Mouse (Mus musculus): Measurements from ENCODE around the gene Evi2. TPM values are rescaled to one million over a fixed set of nuclear protein-coding genes. Genes with fewer than 3 reads are reported as not detected.

The Evi2 gene
- polyA plus RNA-seq (2015; fragmentation: Nextera tagmentation; extraction: Ambion mirVana), result 0.53 and 0.64 TPM in 2 replicates

GRCm38 (mm10) chr11:79530333-79530761, at the start of gene Evi2, which contains the start of gene Evi2a:
Evi2 (minus strand) TSS chr11:79530589.
Evi2a (minus strand) TSS chr11:79530609.
- ATAC-seq (ENCODE audit: insufficient number of reproducible peaks, low FRiP score, low TSS enrichment, low read depth), result no peak
- H3K27me3 ChIP-seq, result no peaks in the 10 kb centered on the region

DNA sequence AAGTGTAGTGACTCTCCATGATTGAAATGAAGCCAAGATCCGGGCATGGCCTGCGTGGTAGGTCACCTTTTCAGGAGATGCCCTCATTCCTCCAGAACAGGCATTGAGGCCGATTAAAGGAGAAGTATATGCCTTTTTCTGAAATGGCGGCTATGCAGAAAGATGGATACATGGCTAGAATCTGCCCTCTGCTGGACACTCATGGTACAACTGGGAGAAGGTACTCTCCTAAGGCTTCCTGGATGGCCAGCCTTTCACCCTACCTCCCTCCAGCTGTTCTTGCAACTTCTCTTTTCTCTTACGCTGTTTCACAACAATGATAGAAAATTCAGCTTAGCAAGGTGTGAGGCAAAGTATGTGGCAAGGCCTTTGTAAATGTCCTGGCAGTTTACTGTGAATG, 47.4 kb upstream of the Evi2 start:
- no peak for ATAC-seq (ENCODE audit: insufficient number of reproducible peaks, low FRiP score, low TSS enrichment, low read depth)
- H3K27ac ChIP-seq, result no peak overlapping the region
- 51% methylated on average over 5 of the region's 5 CpGs for WGBS
- no peaks in the 10 kb centered on the region for H3K4me1 ChIP-seq
- no peak overlapping the region for H3K4me3 ChIP-seq
- H3K4me2 ChIP-seq, result no peak overlapping the region
- H3K36me3 ChIP-seq, result peaks cover 51% of the 10 kb centered on the region
- no peak overlapping the region for H3K9ac ChIP-seq
- no peaks in the 10 kb centered on the region for H3K9me3 ChIP-seq
- H3K27me3 ChIP-seq, result no peaks in the 10 kb centered on the region

More at GRCm38 (mm10) chr11:79530333-79530761, at the start of gene Evi2, which contains the start of gene Evi2a:
- no peak within 1 kb of the TSS for H3K9ac ChIP-seq
- no peak within 1 kb of the TSS for H3K4me3 ChIP-seq
- H3K9me3 ChIP-seq, result no peaks in the 10 kb centered on the region
- no peaks in the 10 kb centered on the region for H3K36me3 ChIP-seq
- no peak within 1 kb of the TSS for H3K27ac ChIP-seq
- no peak within 1 kb of the TSS for H3K4me2 ChIP-seq
- peaks cover 10% of the 10 kb centered on the region for H3K4me1 ChIP-seq
- 81% methylated on average over 7 of the region's 7 CpGs for WGBS

- Histone ChIP-seq H3K4me3 (no peak overlapping the region), H3K27ac (no peak overlapping the region; the same call in 1 of the 2 replicates), H3K4me1 (no peaks in the 10 kb centered on the region), H3K9ac (no peak overlapping the region), H3K9me3 (no peaks in the 10 kb centered on the region), H3K27me3 (no peaks in the 10 kb centered on the region), H3K36me3 (peaks cover 63% of the 10 kb centered on the region), H3K4me2 (no peak overlapping the region)
- no peak for ATAC-seq (ENCODE audit: insufficient number of reproducible peaks, low FRiP score, low TSS enrichment, low read depth)
- 89% methylated on average over 14 of the region's 14 CpGs for WGBS
Observed at GRCm38 (mm10) chr11:79575383-79576073, 45.1 kb upstream of the Evi2 start.

DNA sequence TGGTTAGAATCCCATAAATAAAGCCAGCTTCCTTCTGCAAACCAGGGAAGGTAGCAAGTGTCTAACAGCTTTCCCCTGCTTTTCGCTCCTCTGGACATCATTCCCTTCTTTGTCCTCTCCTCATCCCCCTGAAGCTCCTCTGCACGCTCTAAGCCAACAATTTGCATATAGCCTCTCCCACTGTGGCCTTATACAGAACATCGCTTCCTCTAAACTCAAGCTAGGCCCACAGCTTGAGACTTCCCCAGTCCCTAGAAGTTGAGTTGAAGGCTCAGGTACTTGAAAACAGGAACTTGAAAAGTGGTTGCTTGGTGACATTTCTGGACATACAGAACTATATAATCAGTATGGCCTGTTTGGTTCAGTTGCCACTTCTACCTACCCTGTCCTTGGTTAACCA, 43.4 kb upstream of the Evi2 start:
- Histone ChIP-seq H3K27me3 (no peaks in the 10 kb centered on the region), H3K4me3 (no peak overlapping the region), H3K36me3 (peaks cover 71% of the 10 kb centered on the region), H3K4me1 (no peaks in the 10 kb centered on the region), H3K27ac (no peak overlapping the region), H3K9me3 (no peaks in the 10 kb centered on the region), H3K4me2 (no peak overlapping the region), H3K9ac (no peak overlapping the region)
- 89% methylated on average over 3 of the region's 3 CpGs for WGBS
- no peak for ATAC-seq (ENCODE audit: insufficient number of reproducible peaks, low FRiP score, low TSS enrichment, low read depth)

- Histone ChIP-seq H3K9me3 (no peaks in the 10 kb centered on the region), H3K27me3 (no peaks in the 10 kb centered on the region), H3K4me1 (no peaks in the 10 kb centered on the region), H3K4me2 (no peak overlapping the region), H3K9ac (no peak overlapping the region), H3K27ac (no peak overlapping the region), H3K36me3 (peaks cover 80% of the 10 kb centered on the region), H3K4me3 (no peak overlapping the region)
- WGBS, result 89% methylated on average over 2 of the region's 2 CpGs
- no peak for ATAC-seq (ENCODE audit: insufficient number of reproducible peaks, low FRiP score, low TSS enrichment, low read depth)
Observed at GRCm38 (mm10) chr11:79570319-79570718, 39.9 kb upstream of the Evi2 start.

GRCm38 (mm10) chr11:79568197-79568911, 38.0 kb upstream of the Evi2 start:
- ATAC-seq (ENCODE audit: insufficient number of reproducible peaks, low FRiP score, low TSS enrichment, low read depth), result no peak
- Histone ChIP-seq H3K4me2 (no peak overlapping the region), H3K27me3 (no peaks in the 10 kb centered on the region), H3K4me3 (no peak overlapping the region), H3K27ac (no peak overlapping the region), H3K4me1 (no peaks in the 10 kb centered on the region), H3K36me3 (peaks cover 78% of the 10 kb centered on the region), H3K9me3 (no peaks in the 10 kb centered on the region), H3K9ac (no peak overlapping the region)
- WGBS, result 85% methylated on average over 11 of the region's 11 CpGs

GRCm38 (mm10) chr11:79566947-79567346, 36.6 kb upstream of the Evi2 start:
- H3K4me1 ChIP-seq, result no peaks in the 10 kb centered on the region
- H3K36me3 ChIP-seq, result peaks cover 82% of the 10 kb centered on the region
- H3K27me3 ChIP-seq, result no peaks in the 10 kb centered on the region
- no peaks in the 10 kb centered on the region for H3K9me3 ChIP-seq
- H3K4me2 ChIP-seq, result no peak overlapping the region
- 67% methylated on average over 1 of the region's 1 CpGs for WGBS
- no peak overlapping the region for H3K4me3 ChIP-seq
- no peak overlapping the region for H3K27ac ChIP-seq
- no peak overlapping the region for H3K9ac ChIP-seq
- no peak for ATAC-seq (ENCODE audit: insufficient number of reproducible peaks, low FRiP score, low TSS enrichment, low read depth)

DNA sequence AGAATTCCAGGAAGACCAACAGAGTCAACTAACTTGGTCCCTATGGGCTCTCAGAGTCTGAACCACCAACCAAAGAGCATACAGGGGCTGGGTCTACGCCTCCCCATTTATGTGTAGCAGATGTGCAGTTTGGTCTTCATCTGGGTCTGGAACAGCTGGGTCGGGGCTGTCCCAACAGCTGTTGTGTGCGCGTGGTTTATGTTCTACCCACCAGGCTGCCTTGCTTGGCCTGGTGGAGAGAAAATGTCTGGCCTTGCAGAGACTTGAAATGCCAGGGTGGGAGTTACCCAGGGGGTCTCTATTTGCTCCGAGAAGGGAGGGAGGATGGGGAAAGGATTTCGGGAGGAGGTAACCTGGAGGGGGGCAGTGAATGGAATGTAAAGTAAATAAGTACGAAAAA, 33.1 kb upstream of the Evi2 start:
- WGBS, result 76% methylated on average over 7 of the region's 7 CpGs
- ATAC-seq (ENCODE audit: insufficient number of reproducible peaks, low FRiP score, low TSS enrichment, low read depth), result no peak
- H3K36me3 ChIP-seq, result peaks cover 80% of the 10 kb centered on the region
- no peaks in the 10 kb centered on the region for H3K9me3 ChIP-seq
- no peak overlapping the region for H3K4me3 ChIP-seq
- H3K27ac ChIP-seq, result no peak overlapping the region
- no peaks in the 10 kb centered on the region for H3K27me3 ChIP-seq
- H3K9ac ChIP-seq, result no peak overlapping the region
- no peak overlapping the region for H3K4me2 ChIP-seq
- H3K4me1 ChIP-seq, result no peaks in the 10 kb centered on the region

GRCm38 (mm10) chr11:79560536-79560935, 30.1 kb upstream of the Evi2 start:
- H3K9me3 ChIP-seq, result no peaks in the 10 kb centered on the region
- 93% methylated on average over 4 of the region's 4 CpGs for WGBS
- H3K9ac ChIP-seq, result no peak overlapping the region
- H3K4me3 ChIP-seq, result no peak overlapping the region
- H3K4me2 ChIP-seq, result no peak overlapping the region
- H3K4me1 ChIP-seq, result no peaks in the 10 kb centered on the region
- H3K36me3 ChIP-seq, result peaks cover 74% of the 10 kb centered on the region
- no peak for ATAC-seq (ENCODE audit: insufficient number of reproducible peaks, low FRiP score, low TSS enrichment, low read depth)
- no peaks in the 10 kb centered on the region for H3K27me3 ChIP-seq
- no peak overlapping the region for H3K27ac ChIP-seq

GRCm38 (mm10) chr11:79552622-79553021, 22.2 kb upstream of the Evi2 start:
- H3K9ac ChIP-seq, result no peak overlapping the region
- no peaks in the 10 kb centered on the region for H3K27me3 ChIP-seq
- no peak overlapping the region for H3K4me3 ChIP-seq
- no peak overlapping the region for H3K4me2 ChIP-seq
- ATAC-seq (ENCODE audit: insufficient number of reproducible peaks, low FRiP score, low TSS enrichment, low read depth), result no peak
- 64% methylated on average over 1 of the region's 1 CpGs for WGBS
- no peak overlapping the region for H3K27ac ChIP-seq
- H3K9me3 ChIP-seq, result no peaks in the 10 kb centered on the region
- H3K36me3 ChIP-seq, result peaks cover 70% of the 10 kb centered on the region
- no peaks in the 10 kb centered on the region for H3K4me1 ChIP-seq

DNA sequence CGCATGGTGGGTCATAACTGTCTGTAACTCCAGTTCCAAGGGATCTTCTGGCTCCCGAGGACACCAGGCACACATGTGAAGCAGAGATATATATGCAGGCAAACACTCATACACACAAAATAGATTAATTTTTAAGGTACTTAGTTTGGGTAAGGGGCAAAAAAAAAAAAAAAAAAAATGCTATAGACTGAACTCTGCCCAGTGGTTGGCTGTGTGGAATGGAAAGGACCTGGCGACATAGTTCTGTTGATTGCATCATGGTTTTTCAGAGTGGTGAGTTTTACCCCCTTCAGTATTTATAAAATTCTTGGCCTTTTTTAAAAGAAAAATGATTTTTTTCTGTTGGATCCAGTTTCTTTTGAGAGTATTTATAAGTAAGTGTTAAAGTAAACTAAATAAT, 5.9 kb upstream of the Evi2 start:
- H3K9me3 ChIP-seq, result no peaks in the 10 kb centered on the region
- H3K27me3 ChIP-seq, result no peaks in the 10 kb centered on the region
- H3K4me2 ChIP-seq, result no peak overlapping the region
- 95% methylated on average over 3 of the region's 3 CpGs for WGBS
- peaks cover 14% of the 10 kb centered on the region; the same call in 1 of the 2 replicates for H3K36me3 ChIP-seq
- H3K4me3 ChIP-seq, result no peak overlapping the region
- ATAC-seq (ENCODE audit: insufficient number of reproducible peaks, low FRiP score, low TSS enrichment, low read depth), result no peak
- no peak overlapping the region for H3K9ac ChIP-seq
- H3K4me1 ChIP-seq, result peaks cover 10% of the 10 kb centered on the region
- no peak overlapping the region for H3K27ac ChIP-seq

DNA sequence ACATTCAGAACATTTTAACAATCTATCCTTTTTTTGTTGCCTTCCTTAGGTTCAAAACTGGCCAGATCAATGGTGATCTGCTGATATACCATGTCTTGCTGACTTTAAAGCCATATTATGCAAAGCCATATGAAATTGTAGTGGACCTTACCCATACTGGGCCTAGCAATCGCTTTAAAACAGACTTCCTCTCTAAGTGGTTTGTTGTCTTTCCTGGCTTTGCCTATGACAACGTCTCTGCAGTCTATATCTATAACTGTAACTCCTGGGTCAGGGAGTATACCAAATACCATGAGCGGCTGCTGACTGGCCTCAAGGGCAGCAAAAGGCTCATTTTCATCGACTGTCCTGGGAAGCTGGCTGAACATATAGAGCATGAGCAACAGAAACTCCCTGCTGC, 5.2 kb upstream of the Evi2 start:
- H3K9me3 ChIP-seq, result no peaks in the 10 kb centered on the region
- H3K9ac ChIP-seq, result no peak overlapping the region
- H3K4me2 ChIP-seq, result no peak overlapping the region
- peaks cover 11% of the 10 kb centered on the region; the same call in 1 of the 2 replicates for H3K36me3 ChIP-seq
- H3K27me3 ChIP-seq, result no peaks in the 10 kb centered on the region
- H3K27ac ChIP-seq, result no peak overlapping the region
- ATAC-seq (ENCODE audit: insufficient number of reproducible peaks, low FRiP score, low TSS enrichment, low read depth), result no peak
- no peak overlapping the region for H3K4me3 ChIP-seq
- 90% methylated on average over 4 of the region's 4 CpGs for WGBS
- H3K4me1 ChIP-seq, result peaks cover 10% of the 10 kb centered on the region

Data from limb, embryonic 15.5 days (tissue).